Mouse (Mus musculus): Measurements from ENCODE around the gene Arhgap5.

DNA sequence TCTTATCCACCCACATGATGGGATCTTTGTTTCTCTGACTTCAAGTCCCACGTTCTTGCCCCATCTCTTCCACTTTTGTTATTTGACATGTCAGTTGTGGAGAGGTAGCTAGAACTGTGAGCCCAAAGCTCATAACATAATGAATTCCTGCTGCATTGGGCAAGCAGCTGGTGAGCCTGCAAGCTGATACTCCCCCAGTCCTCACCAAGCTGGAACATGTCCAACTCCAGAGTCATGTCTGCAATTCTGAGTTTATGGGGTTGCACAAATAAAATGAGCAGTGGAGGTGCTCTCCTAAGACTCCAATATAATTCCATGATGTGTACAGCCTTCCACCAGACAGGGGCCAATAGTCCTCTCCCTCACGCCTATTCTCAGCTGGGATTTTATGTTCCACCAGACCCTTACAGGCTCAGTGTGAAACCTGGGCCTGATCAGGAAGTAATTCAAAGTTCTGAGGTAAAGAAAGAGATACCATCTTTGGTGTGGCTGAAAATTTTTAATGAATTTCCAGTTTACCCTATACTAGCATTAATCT is 83.8 kb downstream of the Arhgap5 start:
- TF ChIP-seq CTCF (IDR thresholded peaks at IDR 0.05; ENCODE audit: extremely low read depth, insufficient read length, insufficient replicate concordance, low read depth, low read length): no peak
- TF ChIP-seq POLR2A (IDR thresholded peaks at IDR 0.05; ENCODE audit: low read depth, low read length): no peak

Data from small intestine, adult 2 months (tissue).